Mouse (Mus musculus) stomach, adult 2 months (tissue): Measurements from ENCODE around the gene Gm21103. TPM values are rescaled to one million over a fixed set of nuclear protein-coding genes. Genes with fewer than 3 reads are reported as not detected.

Source experiments
- polyA plus RNA-seq: library from polyadenylated mRNA; depleted of rRNA; stranded (reverse); fragments of >200 nt; gene quantifications from 2 replicates; pipeline ENCODE4 v1.2.3, GENCODE M21; 2012; rRNA removed

The Gm21103 gene
- polyA plus RNA-seq = not detected in 2 replicates

DNA sequence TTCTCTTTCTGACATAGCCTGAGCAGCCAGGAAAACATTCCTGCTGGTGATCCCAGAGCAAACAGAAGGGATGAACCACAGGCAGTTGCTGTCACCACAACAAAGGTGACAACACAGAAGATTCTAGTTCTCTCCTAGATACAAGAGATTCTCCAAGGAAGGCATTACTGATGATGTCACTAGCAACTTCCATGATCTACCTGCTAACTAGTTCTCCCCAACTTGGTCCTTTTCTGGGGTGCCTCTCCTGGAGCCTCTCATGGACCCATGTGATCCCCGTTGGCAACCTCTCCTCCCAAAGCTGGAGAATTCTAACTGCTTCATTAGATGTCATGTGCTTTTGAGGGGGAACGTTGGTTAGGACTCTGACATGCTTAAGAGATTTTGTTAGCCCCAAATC, at the start of gene Gm21103:
Gene Gm21103, minus strand, starts transcription at position 101 of the 400 bp plus-strand sequence.

GRCm38 (mm10) chr14:6343578-6343977, 38.9 kb upstream of the Gm21103 start, which contains the start of gene Gm3618:
Gm3618 (minus strand) TSS chr14:6343678.

GRCm38 (mm10) chr14:6286931-6287715, 17.5 kb downstream of the Gm21103 start, which contains the start of gene Gm3411:
Gm3411 (minus strand) TSS chr14:6287250.

Other genes with a start within 250 kb of the Gm21103 start
- not detected in 2 replicates for gene Gm6337, start 246.6 kb downstream of the Gm21103 start, polyA plus RNA-seq
- 0.06 TPM in 1 of 2 replicates, not detected in the other for gene Gm8206, start 210.9 kb downstream of the Gm21103 start, polyA plus RNA-seq
- 0.10 TPM in 1 of 2 replicates, not detected in the other for gene Gm3468, start 196.2 kb downstream of the Gm21103 start, polyA plus RNA-seq
- not detected in 2 replicates for gene Gm3476, start 179.0 kb downstream of the Gm21103 start, polyA plus RNA-seq
- gene Gm21560, start 85.6 kb downstream of the Gm21103 start, polyA plus RNA-seq = not detected in 2 replicates
- gene Gm3411, start 17.6 kb downstream of the Gm21103 start, polyA plus RNA-seq = 0.04 TPM in 1 of 2 replicates, not detected in the other
- gene Gm3618, start 38.8 kb upstream of the Gm21103 start, polyA plus RNA-seq = not detected in 2 replicates
- gene Gm16440, start 85.5 kb upstream of the Gm21103 start, polyA plus RNA-seq = not detected in 2 replicates
- gene Gm3591, start 107.6 kb upstream of the Gm21103 start, polyA plus RNA-seq = 0.04 TPM in 1 of 2 replicates, not detected in the other
- gene Gm3594, start 139.8 kb upstream of the Gm21103 start, polyA plus RNA-seq = not detected in 2 replicates
- gene Gm8356, start 232.4 kb upstream of the Gm21103 start, polyA plus RNA-seq = not detected in 2 replicates